Mouse (Mus musculus): ENCODE measurements around the gene Slc35b1.

Slc35b1 gene

GRCm38 (mm10) chr11:95431344-95431743, 46.9 kb downstream of the Slc35b1 start:
- DNase-seq (ENCODE audit: low read depth, low spot score) = no peak

- DNase-seq (ENCODE audit: low read depth, low spot score) = no peak
Observed at GRCm38 (mm10) chr11:95432194-95432593, 47.7 kb downstream of the Slc35b1 start.

Data from WW6 (cell line).